Mouse (Mus musculus): ENCODE data around the gene Rab25. TPM values are rescaled to one million over a fixed set of nuclear protein-coding genes. Genes with fewer than 3 reads are reported as not detected.

The Rab25 gene
- total RNA-seq, 2 experiments from 2014 or later: not detected

DNA sequence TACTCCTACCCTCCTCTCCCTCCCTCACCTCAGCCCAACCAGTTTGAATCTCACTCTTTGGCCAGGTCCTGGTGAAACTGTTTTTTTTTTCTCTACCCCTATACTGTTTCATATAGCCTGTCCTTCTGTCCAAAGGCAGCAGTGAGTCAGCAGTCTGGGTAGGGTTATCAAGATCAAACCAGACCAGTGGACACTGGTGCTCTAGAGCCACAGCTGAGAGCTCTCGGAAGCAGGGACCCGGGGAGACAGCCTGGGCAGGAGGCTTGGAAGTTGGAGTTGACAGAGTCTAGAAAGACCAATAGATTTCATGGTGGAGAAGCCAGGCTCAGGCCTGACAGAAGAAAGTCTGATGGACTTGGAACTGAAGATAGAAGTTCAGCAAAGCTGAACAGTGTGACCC, 20.5 kb upstream of the Rab25 start:
- intact Hi-C loops (cut with DNase I): no loop called here
- no peak for DNase-seq

DNA sequence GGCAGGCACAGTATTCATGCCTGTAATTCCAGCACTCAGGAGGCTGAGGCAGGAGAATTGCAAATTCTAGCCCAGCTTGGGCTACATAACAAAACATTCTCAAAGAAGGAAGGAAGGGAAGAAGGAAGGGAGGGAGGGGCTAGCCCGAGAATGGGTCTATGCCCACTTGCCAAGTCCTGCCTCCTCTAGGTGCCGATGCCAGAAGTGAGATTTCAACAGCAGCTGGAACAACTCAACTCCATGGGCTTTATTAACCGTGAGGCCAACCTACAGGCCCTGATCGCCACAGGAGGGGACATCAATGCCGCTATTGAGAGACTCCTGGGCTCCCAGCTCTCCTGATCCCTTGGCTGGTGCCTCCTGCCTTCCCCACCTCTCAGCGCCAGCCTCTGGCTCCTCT, 19.8 kb upstream of the Rab25 start:
- DNase-seq: no peak
- intact Hi-C loops (cut with DNase I): no loop called here

DNA sequence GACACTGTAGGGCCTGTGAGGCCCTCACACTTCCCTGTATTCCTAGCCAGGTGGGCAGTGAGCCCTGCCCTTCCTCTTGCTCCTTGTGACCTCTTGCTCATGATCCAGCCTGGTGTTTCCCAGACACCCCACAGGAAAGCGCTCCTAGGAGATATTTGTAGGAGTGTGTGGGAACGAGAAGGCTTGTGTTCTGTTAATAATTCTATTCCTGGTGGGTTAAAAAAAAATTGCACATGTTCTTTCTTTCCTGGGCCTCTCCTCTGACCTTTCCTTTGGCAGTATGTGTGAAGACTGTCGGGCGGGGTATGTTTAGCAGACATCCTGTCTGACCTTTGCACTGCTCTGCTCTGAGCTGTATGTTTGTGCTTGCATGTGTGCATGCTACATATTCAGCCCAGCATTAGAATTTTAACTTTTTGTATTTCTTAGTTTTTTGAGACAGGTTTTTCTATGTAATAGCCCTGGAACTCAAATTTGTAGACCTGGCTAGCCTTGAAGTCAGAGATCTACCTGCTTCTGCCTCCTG, 18.5 kb upstream of the Rab25 start:
- intact Hi-C loops (cut with DNase I): no loop called here

DNA sequence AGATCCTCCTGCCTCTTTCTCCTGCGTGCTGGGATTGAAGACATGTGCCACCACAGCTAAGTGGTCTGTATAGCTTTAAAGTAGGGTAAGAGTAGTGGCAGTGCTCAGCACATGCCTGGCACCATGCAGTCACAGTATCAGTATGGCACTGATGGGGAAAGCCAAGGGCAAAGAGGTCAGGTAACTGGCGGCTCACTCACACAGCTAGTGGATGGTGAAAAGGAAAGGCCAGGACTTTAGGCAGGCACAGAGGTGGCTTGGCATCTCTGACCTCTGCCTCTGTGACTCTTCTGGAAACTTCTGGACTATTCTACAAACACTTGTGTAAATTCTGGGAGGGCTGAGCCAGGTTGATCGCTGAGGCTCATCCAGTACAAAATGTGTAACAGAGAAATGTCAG, 18.0 kb upstream of the Rab25 start:
- DNase-seq: no peak
- intact Hi-C loops (cut with DNase I): no loop called here

More for the DNA sequence above, 18.5 kb upstream of the Rab25 start:
- DNase-seq: no peak

DNA sequence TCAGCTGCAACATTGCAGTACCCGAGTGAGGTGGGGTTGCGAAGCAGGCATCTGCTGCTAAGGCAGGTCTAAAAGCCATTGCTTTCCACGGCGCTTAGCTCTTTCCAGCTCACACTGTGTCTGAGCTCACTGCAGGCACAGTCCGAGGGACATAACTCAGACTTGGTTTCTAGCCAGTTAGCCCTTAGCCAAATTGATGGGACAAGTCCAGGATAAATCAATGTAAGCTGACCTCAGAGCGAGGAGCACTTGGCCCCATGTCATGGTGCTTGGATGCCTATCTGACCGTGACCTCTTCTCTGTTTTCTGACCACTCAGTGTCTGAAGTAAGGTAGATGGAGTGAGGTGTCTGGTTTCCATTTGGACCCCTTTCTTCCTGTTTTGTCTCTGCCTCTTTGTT, 15.9 kb upstream of the Rab25 start:
- intact Hi-C loops (cut with DNase I): no loop called here
- DNase-seq: no peak

DNA sequence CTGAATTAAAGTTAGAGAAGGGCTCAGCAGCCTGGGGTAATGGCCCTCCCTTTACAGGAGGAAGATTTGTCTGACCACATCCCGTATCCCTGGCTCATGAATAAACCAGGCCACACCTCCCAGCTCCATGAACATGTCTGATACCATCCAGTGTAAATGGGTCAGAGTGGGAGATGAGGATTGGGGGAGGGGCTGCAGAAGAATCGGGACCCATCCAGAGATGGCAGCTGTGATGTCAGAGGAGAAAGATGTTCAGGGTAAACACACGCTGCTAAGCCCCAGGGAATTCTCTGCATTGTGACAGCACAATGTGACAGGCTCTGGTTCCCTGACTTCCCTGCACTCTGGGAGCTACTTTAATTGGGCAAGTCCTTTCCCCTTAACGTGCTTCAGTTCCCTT, 15.3 kb upstream of the Rab25 start:
- intact Hi-C loops (cut with DNase I): no loop called here
- DNase-seq: no peak

DNA sequence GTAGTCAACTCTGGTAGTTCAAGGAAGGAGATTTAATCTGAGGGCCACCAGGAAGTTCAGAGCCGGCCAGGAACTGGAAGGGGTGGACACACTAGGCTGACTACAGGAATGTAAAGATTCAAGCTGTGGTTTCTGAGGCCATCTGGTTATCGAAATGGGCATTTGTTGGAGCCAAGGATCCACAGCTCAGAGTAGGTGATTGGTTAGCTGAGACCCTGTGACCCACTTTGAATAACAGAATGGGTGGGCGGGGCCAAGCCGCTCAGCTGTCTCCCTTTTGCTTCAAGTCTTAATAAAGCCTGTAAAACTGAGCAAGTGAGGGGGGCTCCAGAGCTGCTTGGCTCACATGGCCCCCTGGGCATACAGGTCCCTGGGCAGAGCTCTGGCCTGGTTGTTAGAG, 13.9 kb upstream of the Rab25 start:
- no peak for DNase-seq
- intact Hi-C loops (cut with DNase I): no loop called here

DNA sequence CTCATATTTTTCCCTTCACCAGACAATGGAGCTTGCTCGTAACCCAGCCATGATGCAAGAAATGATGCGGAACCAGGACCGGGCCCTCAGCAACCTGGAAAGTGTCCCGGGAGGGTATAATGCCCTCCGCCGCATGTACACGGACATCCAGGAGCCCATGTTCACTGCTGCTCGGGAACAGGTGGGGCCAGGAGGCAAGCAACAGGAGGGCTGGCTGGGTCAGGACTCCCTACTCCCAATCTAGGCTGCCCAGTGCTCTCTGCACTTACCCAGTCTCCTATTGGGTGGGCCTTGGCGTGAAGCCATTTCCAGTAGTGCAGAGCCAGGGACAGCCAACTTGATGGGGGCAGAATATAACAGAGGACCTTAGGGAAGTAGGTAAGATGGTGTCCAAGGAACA, 11.5 kb upstream of the Rab25 start:
- no peak for DNase-seq
- intact Hi-C loops (cut with DNase I): loop anchor here (10.0 kb wide), 1 partner anchor 1695 kb away; the partner anchor contains the start of gene Crtc2

DNA sequence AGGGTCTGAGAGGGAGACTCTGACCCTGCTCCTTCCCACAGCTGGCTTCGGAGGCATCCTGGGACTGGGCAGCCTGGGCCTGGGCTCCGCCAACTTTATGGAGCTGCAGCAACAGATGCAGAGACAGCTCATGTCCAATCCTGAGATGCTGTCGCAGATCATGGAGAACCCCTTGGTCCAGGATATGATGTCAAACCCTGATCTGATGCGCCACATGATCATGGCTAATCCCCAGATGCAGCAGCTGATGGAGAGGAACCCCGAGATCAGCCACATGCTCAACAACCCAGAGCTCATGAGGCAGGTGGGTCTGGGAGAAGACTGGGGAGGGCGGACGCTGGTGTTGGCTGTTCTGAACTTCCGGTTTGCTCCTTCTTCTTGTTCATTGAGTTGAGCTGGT, 8.5 kb upstream of the Rab25 start:
- intact Hi-C loops (cut with DNase I): loop anchor here (10.0 kb wide), 1 partner anchor 1698 kb away; the partner anchor contains the start of gene Crtc2
- DNase-seq: no peak

DNA sequence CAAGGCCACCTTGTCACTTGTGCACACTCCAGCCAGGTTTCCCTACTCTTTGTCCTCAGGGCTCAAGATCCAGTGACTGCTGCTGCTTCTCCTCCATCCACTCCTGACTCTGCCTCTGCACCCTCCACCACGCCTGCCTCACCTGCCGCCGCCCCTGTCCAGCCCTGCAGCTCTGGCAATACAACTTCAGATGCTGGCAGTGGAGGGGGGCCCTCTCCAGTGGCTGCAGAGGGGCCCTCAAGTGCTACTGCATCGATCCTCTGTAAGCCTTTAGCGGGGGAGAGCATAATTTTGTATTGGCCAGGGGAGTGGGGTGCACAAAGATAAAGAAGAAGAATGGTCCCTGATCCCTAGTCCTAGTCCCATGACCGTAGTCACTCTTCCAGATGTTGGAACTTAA, 7.6 kb upstream of the Rab25 start:
- intact Hi-C loops (cut with DNase I): loop anchor here (10.0 kb wide), 1 partner anchor 1699 kb away; the partner anchor contains the start of gene Crtc2
- DNase-seq: no peak

DNA sequence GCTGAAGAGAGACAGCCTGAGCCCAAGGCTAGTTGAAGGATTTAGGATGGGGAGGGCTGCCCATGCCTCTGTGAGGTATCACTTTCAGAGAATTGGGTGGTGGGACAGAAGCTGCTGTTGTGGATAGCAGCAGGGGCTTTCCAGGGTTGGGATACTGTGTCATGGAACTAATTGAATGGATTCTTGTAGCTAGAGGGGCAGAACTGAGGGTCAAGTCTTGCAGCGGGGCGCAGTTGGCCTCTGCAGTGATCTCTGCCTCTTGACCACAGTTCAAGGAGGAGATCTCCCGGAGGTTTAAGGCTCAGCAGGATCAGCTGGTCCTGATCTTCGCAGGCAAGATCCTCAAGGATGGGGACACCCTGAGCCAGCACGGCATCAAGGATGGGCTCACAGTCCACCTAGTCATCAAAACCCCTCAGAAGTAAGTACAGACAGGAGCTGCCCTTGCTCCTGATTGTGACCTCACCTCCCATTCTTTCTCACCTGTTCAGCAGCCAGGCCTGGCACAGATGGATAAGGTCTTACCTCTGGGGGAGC, 7.0 kb upstream of the Rab25 start:
- intact Hi-C loops (cut with DNase I): loop anchor here (10.0 kb wide), 1 partner anchor 1700 kb away; the partner anchor contains the start of gene Crtc2
- no peak for DNase-seq

DNA sequence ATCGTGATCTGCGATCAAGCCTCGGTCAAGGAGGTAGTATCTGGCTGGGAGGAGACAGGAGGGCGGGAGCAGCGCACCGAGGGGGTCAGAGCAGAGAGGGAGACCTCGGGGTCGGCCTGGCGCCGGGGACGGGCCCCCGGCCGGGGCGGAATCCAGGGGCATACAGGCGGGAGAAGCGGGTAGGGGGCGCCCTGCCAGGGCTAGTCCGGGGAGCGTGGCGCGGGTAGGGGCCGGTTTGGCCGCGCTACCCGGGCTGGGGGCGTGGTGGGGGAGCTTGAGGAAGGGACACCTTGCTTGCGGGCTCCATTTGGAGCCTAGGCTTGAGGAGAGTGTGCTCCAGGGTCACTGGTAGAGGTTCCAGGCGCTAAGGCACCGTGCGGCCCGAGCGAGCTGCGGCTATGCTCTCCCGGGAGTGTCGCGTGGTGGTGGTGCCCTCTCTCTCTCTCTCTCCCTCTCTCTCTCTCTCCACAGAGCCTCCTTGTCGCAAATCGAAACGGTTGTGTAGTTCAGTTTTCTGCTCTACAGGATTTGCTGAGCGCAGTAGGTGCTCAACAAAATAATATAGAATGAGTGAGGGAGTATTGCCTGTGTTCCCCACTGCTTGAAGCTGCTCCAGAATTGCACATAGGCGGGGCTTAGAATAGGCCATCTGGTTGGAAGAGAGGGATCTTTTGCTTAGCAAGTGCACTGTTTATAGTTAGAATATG, 5.9 kb upstream of the Rab25 start:
- DNase-seq: no peak
- intact Hi-C loops (cut with DNase I): loop anchor here (2.0 to 10.0 kb wide), 3 partner anchors 23 to 1701 kb away; partner anchors contain the start of gene Crtc2

DNA sequence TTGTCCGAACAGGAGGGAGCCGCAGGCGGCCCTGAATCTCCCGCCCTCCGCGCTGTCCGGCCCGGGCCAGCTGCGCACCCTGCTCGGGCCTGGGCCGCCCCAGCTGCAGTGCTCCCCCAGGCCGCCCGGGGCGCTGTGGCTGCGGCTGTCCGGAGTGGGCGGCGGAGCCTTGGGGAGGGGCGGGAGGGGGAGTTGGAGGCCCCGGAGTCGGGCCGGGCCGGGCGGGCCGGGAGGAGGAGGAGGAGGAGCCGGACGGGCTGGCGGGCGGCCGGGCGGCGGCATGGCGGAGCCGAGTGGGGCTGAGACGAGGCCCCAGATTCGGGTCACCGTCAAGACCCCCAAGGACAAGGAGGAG, 5.4 kb upstream of the Rab25 start, which contains the start of gene Ubqln4:
Ubqln4 (plus strand) TSS at position 234 of the 355 bp plus-strand sequence.
- intact Hi-C loops (cut with DNase I): loop anchor here (2.0 to 10.0 kb wide), 3 partner anchors 23 to 1701 kb away; partner anchors contain the start of gene Crtc2

DNA sequence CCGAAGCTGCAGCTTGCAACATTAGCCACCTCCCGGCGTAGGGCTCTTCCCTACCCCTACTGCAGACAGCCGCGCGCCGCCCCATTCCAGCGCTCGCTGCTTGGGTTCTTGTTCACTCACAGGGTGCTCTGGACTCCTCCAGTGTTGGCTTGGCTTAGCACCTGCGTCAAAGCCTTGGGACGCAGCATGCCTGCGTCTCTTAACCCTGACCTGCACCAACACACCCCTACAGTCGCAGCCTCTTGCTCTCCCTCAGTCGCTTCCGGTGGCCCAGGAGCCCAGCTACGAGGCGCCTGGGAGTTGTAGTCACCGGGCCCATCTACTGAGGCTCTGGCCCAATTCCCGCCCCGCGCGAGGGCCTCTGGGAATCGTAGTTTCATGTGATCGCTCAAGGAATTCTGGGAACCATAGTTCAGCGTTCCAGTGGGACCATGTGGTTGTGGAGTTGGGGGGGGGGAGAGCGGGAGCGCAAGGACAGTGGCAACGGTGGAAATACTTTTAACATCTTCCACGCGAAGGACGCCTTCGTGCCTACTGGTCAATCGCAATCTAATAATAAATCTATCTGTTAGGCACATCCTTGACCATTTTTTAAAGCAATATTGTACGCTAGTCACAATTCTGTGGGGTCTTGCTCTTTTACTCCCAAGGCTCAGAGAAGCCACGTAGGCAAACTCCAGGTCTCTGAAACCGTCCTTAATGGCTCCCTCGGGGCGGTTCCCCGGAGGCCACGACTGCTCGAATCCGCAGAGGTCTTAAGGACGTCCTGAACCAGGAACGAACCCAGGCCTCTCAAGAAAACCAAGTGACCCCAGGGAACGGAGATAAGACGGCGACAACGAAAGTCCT, 4.8 kb upstream of the Rab25 start, which contains the start of gene Lamtor2:
Lamtor2 (minus strand) TSS at position 399 of the 849 bp plus-strand sequence.
- peak; percentile 95 to 97 for DNase-seq
- intact Hi-C loops (cut with DNase I): loop anchor here (2.0 to 10.0 kb wide), 3 partner anchors 22 to 1702 kb away; partner anchors contain the start of gene Crtc2

More for the DNA sequence above, 5.4 kb upstream of the Rab25 start, which contains the start of gene Ubqln4:
- DNase-seq: peak; percentile 97 to 98

DNA sequence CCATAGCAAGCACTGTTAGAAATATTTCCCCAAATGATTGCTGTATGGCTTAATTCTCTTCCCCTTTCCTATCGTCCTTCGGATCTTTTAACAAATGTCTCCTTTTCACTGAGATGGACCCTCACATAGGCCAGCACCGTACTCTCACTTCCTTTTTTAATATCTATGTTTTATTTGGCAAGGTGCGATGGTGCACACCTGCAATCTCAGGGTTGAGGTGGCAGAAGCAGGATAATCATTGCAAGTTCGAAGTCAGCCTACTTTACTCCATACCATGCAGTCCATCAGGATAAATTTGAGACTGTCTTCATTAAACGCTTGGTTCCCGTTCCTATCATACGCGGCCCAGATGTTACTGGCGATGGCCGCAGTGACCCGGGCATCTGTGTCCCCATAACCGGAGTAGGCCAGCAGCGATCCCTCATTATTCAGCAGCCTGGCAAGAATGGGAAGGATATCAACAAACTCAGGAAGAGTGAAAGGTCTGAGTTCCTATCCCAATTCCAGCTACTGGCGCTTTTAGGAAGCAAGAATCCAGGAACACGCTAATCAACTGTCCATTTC, 4.1 kb upstream of the Rab25 start:
- DNase-seq: no peak
- intact Hi-C loops (cut with DNase I): loop anchor here (2.0 to 10.0 kb wide), 3 partner anchors 21 to 1703 kb away; partner anchors contain the start of gene Crtc2

DNA sequence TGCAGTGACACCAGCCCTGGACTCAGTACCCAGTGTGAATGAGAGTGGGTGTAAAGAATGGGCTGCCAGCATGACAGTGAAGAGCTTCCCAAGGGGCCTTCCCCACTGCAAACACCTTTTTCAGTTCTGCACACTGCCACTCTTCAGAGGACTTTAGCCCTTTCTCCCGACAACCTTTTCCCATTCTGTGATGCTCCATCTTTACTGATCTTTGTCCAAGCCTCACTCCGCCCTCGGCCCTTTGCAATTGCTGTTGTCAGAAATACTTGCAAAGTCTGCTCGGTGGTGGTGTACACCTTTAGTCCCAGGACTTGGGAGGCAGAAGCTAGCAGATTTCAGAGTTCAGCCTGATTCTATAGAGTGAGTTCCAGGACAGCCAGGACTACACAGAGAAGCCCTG, 3.5 kb upstream of the Rab25 start:
- no peak for DNase-seq

DNA sequence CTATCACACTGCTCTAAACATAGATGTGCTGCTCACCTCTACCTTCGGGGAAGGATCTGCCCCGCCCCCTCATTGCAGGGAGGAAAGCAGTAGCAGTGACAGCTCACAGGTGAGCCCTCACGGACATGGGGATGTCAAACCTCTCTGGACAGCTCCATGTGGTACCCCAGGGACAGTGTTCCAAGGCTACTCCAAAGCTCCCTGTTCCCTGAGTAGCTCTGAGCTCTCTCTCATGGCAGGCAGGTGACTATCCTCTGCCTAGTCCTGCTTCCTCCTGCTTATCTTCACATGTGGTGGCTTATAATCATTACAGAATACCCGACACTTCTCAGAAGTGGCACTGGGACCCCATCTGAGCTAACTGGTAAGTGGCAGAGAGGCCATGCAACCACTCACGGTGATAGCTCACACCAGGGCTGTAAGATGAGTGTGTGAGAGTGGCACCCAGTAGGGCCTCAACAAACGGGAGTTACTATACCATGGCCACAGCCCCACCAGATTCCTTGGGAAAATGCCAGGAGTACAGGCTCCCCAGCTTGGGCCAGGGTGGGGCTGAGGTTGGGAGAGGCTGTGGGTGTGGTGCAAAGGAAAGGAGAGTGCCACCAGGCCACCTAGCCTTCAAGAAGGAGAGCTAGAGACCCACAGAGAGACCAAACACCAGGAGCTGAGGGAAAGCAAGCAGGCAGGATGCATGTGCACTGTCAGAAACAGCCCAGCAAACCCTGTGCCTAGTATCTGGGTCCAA, 1.3 kb downstream of the Rab25 start:
- intact Hi-C loops (cut with DNase I): no loop called here
- no peak for DNase-seq

More for the DNA sequence above, 3.5 kb upstream of the Rab25 start:
- intact Hi-C loops (cut with DNase I): loop anchor here (10.0 kb wide), 1 partner anchor 1703 kb away; the partner anchor contains the start of gene Crtc2

DNA sequence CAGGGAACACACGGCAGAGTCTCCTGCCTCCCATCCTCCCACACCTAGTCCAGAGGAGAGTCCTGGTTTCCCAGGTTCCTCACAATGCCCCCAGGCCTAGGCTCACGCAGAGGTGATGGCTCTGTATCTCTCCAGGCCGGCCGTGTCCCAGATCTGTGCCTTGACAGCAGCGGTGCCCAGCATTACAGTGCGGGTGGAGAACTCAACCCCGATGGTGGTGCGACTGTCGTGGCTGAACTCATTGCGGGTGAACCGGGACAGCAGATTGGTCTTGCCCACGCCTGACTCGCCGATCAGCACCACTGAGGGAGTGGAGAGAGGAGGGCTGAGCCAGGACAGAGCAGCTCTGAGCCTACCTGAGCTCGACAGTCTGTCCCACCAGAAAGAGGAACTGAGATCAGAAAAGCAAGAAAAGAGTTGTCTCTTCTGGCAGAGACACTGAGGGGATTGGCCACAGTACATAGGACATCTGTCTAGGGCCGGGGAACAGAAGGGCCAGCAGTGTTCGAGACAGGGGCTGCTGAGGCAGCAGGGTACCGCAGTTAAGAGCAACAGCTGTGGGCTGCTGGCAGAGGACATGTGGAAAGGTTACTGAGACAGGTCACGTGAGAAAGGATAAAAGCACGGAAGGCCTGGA, 3.0 kb downstream of the Rab25 start:
- DNase-seq: no peak
- intact Hi-C loops (cut with DNase I): no loop called here

DNA sequence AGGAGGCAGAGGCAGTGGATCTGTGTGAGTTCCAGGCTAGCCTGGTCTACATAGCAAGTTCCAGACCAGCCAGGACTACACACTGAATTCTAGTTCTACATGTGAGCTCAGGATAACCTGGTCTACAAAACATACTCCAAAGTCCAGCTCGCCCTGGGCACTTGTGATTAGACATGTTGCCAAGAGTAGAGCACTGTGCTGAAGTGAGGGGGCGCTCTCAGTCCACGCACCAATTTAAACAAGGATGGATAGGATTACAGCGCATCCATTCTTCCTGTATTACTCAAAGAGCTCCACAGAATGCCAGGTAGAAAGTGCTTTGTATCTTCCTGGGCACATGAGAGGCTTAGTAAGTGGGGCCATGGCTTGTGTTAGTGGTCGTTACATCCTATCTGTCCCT, 3.6 kb downstream of the Rab25 start:
- intact Hi-C loops (cut with DNase I): no loop called here
- no peak for DNase-seq

All from heart, postnatal 36 days (tissue).